Mouse (Mus musculus): ENCODE results near the gene Spon1. TPM values are rescaled to one million over a fixed set of nuclear protein-coding genes. Genes with fewer than 3 reads are reported as not detected.

Spon1 gene
- total and polyA plus RNA-seq, 3 experiments: not detected

DNA sequence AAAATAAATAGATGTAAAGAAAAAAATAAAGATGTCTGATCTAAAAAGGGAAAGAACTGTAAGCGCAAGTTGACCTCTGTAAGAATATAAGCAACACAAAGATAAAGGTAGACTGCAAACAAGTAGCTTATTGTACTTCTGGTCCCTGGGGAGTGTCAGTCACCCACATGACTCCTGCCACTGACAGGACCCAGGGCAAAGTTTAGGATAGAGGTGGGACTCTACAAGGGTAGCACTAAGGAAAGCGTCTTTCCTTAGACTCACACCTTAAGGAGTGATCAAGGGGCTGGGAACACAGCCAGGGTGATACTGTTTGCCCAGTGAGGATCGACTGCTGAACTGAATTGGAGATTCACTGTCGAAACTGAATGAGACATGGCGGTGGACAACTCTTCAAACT is 323.1 kb downstream of the Spon1 start:
- Histone ChIP-seq H3K27ac (ENCODE audit: insufficient read depth, low read depth) (no peak overlapping the region), H3K79me2 (replicated peaks; ENCODE audit: control insufficient read depth, extremely low read depth, insufficient read depth, poor library complexity, severe bottlenecking) (no peaks in the 10 kb centered on the region), H3K4me2 (ENCODE audit: insufficient read depth, low read depth, poor library complexity, severe bottlenecking) (no peak overlapping the region), H3K27me3 (replicated peaks) (no peaks in the 10 kb centered on the region), H3K9me3 (replicated peaks; ENCODE audit: low read length) (no peaks in the 10 kb centered on the region), H3K4me1 (ENCODE audit: control insufficient read depth in 1 of 2, insufficient read depth in 2 of 2) (peaks cover 13 to 85% of the 10 kb centered on the region in 2 experiments; a peak in 3 of 4 replicates), H3K4me3 (replicated peaks in 1 of 3; ENCODE audit: low read depth in 2 of 3, low read length in 2 of 3, poor library complexity in 1 of 3) (no peak overlapping the region), H3K9ac (ENCODE audit: insufficient read depth, low read depth) (no peak overlapping the region), H3K36me3 (replicated peaks in 1 of 2; ENCODE audit: control insufficient read depth in 1 of 2, insufficient read depth in 1 of 2, low read length in 1 of 2) (no peaks in the 10 kb centered on the region)
- in situ Hi-C loops (cut with MboI; ENCODE audit: low pct_ligation_motif_present, low pct_unique_long_range_greater_than_20kb, low sequenced_read_pairs): no loop called here
- dilution Hi-C loops (cut with MboI; ENCODE audit: extremely low pct_ligation_motif_present, extremely low pct_unique_long_range_greater_than_20kb, low sequenced_read_pairs): no loop called here
- no peak for TF ChIP-seq ZKSCAN1 (IDR thresholded peaks at IDR 0.05; ENCODE audit: borderline replicate concordance, low read depth, low read length)
- no peak for TF ChIP-seq JUND (conservative IDR thresholded peaks at IDR 0.05; ENCODE audit: low read depth, low read length)
- TF ChIP-seq UBTF (IDR thresholded peaks at IDR 0.05; ENCODE audit: low read depth, low read length): no peak
- TF ChIP-seq MAX (IDR thresholded peaks at IDR 0.05; ENCODE audit: low read length): no peak
- TF ChIP-seq E2F4 (IDR thresholded peaks at IDR 0.05; ENCODE audit: insufficient replicate concordance, low read depth, low read length): no peak
- TF ChIP-seq PAX5 (IDR thresholded peaks at IDR 0.05; ENCODE audit: low read length): no peak
- TF ChIP-seq NELFE (IDR thresholded peaks at IDR 0.05; ENCODE audit: low read depth, low read length): no peak
- TF ChIP-seq JUN (IDR thresholded peaks at IDR 0.05; ENCODE audit: insufficient read depth, low read depth, low read length): no peak
- no peak for TF ChIP-seq CTCF (conservative IDR thresholded peaks at IDR 0.05 in 1 of 2, IDR thresholded peaks at IDR 0.05 in 1 of 2; ENCODE audit: low read depth in 2 of 2, low read length in 2 of 2)
- no peak for TF ChIP-seq MYC (IDR thresholded peaks at IDR 0.05; ENCODE audit: low read depth, low read length)
- no peak for TF ChIP-seq ZC3H11A (IDR thresholded peaks at IDR 0.05; ENCODE audit: low read depth, low read length)
- TF ChIP-seq ELF1 (IDR thresholded peaks at IDR 0.05; ENCODE audit: low read depth, low read length): no peak
- DNase-seq (ENCODE audit: extremely low read depth): no peak

DNA sequence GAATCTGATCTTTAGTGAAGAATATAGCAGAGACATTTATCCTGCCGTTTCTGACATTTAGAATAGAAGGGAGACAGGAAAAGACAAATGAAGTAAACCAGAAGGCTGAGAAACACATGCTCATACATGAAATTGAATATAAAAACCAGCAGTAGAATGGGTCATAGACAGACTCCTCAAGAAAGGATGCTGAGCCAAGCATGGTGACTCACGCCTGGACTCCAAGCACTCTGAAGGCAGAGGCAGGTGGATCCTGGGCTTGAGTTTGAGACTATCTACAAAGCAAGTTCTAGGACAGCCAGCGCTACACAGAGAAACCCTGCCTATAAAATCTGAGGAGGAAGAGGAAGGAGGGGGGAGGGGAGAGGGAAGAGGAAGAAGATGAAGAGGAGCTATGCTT is 324.4 kb downstream of the Spon1 start:
- Histone ChIP-seq H3K79me2 (replicated peaks; ENCODE audit: control insufficient read depth, extremely low read depth, insufficient read depth, poor library complexity, severe bottlenecking) (no peaks in the 10 kb centered on the region), H3K9me3 (replicated peaks; ENCODE audit: low read length) (no peaks in the 10 kb centered on the region), H3K36me3 (replicated peaks in 1 of 2; ENCODE audit: control insufficient read depth in 1 of 2, insufficient read depth in 1 of 2, low read length in 1 of 2) (no peaks in the 10 kb centered on the region), H3K4me2 (ENCODE audit: insufficient read depth, low read depth, poor library complexity, severe bottlenecking) (no peak overlapping the region), H3K4me3 (replicated peaks in 1 of 3; ENCODE audit: low read depth in 2 of 3, low read length in 2 of 3, poor library complexity in 1 of 3) (no peak overlapping the region), H3K4me1 (ENCODE audit: control insufficient read depth in 1 of 2, insufficient read depth in 2 of 2) (peaks cover 16 to 88% of the 10 kb centered on the region in 2 experiments; a peak in 3 of 4 replicates), H3K27me3 (replicated peaks) (no peaks in the 10 kb centered on the region), H3K27ac (ENCODE audit: insufficient read depth, low read depth) (no peak overlapping the region), H3K9ac (ENCODE audit: insufficient read depth, low read depth) (no peak overlapping the region)
- DNase-seq (ENCODE audit: extremely low read depth): no peak
- in situ Hi-C loops (cut with MboI; ENCODE audit: low pct_ligation_motif_present, low pct_unique_long_range_greater_than_20kb, low sequenced_read_pairs) (no loop called here), dilution Hi-C loops (cut with MboI; ENCODE audit: extremely low pct_ligation_motif_present, extremely low pct_unique_long_range_greater_than_20kb, low sequenced_read_pairs) (no loop called here)
- TF ChIP-seq TBP (conservative IDR thresholded peaks at IDR 0.05; ENCODE audit: low read depth, low read length) (no peak), NELFE (IDR thresholded peaks at IDR 0.05; ENCODE audit: low read depth, low read length) (no peak), CTCF (conservative IDR thresholded peaks at IDR 0.05 in 1 of 2, IDR thresholded peaks at IDR 0.05 in 1 of 2; ENCODE audit: low read depth in 2 of 2, low read length in 2 of 2) (no peak), IRF4 (IDR thresholded peaks at IDR 0.05; ENCODE audit: low read depth, low read length) (no peak), TCF12 (IDR thresholded peaks at IDR 0.05; ENCODE audit: low read depth, low read length) (no peak), CHD2 (IDR thresholded peaks at IDR 0.05; ENCODE audit: low read length) (no peak), MEF2A (IDR thresholded peaks at IDR 0.05; ENCODE audit: borderline replicate concordance, low read depth, low read length) (no peak), POLR2AphosphoS2 (IDR thresholded peaks at IDR 0.05; ENCODE audit: low read depth, low read length) (no peak), MAZ (IDR thresholded peaks at IDR 0.05; ENCODE audit: low read depth, low read length) (no peak)
